Mouse (Mus musculus): ENCODE measurements around the gene Hsd3b2.

GRCm38 (mm10) chr3:98764155-98764554, 39.8 kb upstream of the Hsd3b2 start:
- TF ChIP-seq POLR2A (IDR thresholded peaks at IDR 0.05; ENCODE audit: insufficient read depth, low read depth, low read length) (no peak), CTCF (IDR thresholded peaks at IDR 0.05) (0 out of 2 replicates have a peak, but pooled peaks have one; percentile 4)

Data from heart, adult 2 months (tissue).